Mouse (Mus musculus): ENCODE results near the gene Fam196a. TPM values are rescaled to one million over a fixed set of nuclear protein-coding genes. Genes with fewer than 3 reads are reported as not detected.

The Fam196a gene
- total RNA-seq (2023) = not detected

DNA sequence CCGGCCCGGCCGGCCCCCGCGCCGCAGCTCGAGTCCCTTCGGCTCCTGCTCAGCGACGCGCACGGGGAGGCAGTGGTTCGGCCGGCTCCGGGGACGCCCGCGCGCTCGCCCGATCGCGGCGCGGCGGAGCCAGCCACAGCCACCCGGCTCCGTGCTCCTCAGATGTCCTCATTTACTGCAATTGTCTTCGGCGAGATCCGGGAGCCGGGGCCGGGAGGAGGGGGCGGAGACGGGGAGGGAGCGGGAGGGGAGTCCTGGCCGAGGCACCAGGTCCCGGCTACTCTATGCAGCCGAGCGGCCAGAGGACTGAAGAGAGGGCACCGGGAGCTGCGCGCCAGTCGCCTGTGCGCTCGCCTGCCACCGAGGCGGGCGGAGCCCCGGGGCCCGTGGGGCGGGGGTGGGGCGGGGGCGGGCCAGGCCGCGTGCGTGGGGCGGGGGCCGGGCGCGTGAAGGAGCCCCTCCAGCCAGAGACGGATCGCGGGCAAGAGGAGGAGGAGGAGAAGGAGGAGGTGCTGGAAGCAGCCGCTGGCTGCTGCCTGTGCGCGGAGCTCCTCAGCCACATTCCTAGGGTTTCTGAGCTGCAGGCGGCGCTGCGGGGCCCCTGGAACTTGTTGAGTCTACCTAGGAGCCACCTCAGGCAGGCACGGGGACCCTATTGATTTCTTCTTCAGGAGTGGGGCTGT lies at the start of gene Fam196a:
Gene Fam196a, minus strand, starts transcription at position 504 of the 683 bp plus-strand sequence.

All from T-cell, adult 66 days (primary cell).